Mouse (Mus musculus) cerebellum, adult 2 months (tissue): ENCODE measurements around the gene Prr22.

Experiments
- CTCF ChIP-seq: fragments of 200-500 bp; IDR thresholded peaks from 2 replicates; pipeline ENCODE4 v1.5.1; 2011; ENCODE audit warnings: low read depth, mild to moderate bottlenecking, control low read depth, low read length, moderate library complexity, borderline replicate concordance; ENCODE audit not compliant: insufficient read depth
- POLR2A ChIP-seq: fragments of 200-500 bp; IDR thresholded peaks from 2 replicates; pipeline ENCODE4 v1.6.1; 2011; ENCODE audit warnings: low read length, control low read depth, borderline replicate concordance; ENCODE audit not compliant: insufficient read depth

DNA sequence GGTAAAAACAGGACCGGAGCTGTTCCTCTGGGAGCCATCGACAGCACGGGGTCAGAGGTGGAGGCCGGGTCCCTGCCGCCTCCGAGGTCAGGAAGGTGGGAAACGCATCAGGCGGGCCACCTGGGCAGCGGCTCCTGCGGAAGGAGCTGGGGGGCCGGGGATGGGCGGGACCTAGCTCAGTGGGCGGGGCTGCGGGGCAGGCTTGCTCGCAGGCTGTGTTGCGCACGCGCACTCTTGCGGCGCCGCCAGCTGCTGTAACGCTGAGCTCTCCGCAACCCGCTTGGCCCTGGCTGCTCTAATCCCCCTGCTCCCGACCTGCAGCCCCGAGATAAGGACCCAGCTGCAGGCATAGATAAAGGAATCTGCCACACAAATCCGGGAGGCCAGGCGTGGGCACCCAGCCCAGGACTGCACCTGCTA, 8.0 kb upstream of the Prr22 start:
- TF ChIP-seq CTCF (no peak), POLR2A (peak; percentile 84; the same call in 1 of the 2 replicates)
